Mouse (Mus musculus) G1E-ER4 (cell line): ENCODE measurements at regions not wholly inside any gene's neighbourhood (a gene's known extent, or its start where the extent isn't known, plus 50 kb on each side); places are given as distances from the start of the nearest gene placed in this dataset.

Source experiments
- GATA1 ChIP-seq: IDR thresholded peaks from one replicate; pipeline ENCODE4 v1.8.0; 2012; ENCODE audit warnings: low read length, inconsistent platforms

GRCm38 (mm10) chr14:86463388-86463787 is 677.6 kb downstream of the Diaph3 start:
- no peak for TF ChIP-seq GATA1

DNA sequence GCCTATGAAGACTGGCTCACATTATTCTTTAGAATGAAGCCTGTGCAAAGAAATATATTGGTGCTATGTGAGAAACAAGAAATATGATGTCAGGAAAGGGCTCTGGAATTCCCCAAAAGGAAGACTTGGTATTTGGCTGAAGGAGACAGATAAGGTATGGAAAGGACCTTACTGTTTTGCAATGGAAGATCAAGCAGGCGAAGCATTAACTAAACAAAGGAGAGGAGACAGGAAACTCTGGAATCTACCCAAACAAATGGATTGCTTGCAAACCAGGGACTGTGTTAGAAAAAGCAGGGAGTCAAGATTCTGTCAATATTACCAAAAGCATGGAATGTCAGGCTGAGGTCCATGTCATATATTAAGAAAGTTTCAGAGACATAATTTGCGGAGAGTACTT is 687.9 kb downstream of the Diaph3 start:
- TF ChIP-seq GATA1: no peak

- TF ChIP-seq GATA1: no peak
Measured at GRCm38 (mm10) chr14:86450616-86451015, 690.4 kb downstream of the Diaph3 start.

GRCm38 (mm10) chr14:86445139-86445538 is 695.9 kb downstream of the Diaph3 start:
- TF ChIP-seq GATA1: no peak

- no peak for TF ChIP-seq GATA1
Measured at GRCm38 (mm10) chr14:86443921-86444835, 696.9 kb downstream of the Diaph3 start.

DNA sequence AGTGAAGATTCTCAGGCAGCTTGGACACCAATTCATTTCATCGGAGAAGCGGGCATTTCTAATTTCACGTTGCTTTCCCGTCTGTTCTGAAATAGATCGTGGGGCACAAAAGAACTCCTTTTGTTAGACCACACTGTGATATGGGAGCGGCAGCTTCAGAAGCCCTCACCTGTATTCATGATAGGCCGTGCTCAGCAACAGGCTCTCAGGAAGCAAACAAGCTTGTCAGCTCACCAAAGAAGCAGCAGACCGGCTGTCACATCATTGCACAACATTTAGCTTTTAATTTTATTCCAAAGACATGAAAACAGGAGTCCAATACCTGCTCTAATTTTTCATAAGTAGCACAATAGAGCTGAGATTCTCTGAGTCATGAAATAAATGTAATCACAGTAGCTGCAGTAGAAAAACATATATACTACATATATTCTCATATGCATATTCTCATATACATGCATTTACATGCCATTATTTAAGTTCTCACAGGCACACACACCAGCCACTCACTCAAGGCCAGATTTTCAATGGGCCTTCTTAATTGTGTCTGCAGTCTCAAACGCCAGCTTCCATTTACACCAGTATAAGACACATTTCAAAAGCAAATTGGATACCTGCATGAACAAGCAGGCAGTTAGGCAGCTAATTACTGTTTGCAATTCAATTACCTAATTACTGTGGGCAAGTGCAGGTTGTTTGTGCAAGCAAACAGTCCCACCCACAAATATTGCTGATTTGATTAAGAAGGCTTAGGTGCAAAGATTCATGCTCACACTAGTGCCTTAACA is 698.9 kb downstream of the Diaph3 start:
- TF ChIP-seq GATA1: no peak

DNA sequence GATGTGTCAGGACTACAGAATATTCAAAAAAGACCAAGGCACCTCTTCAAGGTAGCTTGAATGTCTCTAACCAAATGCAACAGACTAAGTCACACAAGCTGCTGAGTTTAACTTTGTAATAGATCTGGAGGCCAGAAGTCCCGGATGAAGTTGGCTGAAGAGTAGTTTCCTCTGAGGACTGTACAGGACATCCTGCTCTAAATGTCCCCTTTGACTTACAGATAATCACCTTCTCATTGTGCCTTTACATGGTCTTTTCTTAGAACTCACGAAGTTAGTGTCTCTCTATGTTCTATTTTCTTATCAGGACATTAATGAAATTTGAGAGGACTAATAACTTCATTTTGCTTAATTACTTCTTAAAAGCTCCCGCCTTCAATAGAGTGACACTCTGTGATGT is 703.7 kb downstream of the Diaph3 start:
- no peak for TF ChIP-seq GATA1

DNA sequence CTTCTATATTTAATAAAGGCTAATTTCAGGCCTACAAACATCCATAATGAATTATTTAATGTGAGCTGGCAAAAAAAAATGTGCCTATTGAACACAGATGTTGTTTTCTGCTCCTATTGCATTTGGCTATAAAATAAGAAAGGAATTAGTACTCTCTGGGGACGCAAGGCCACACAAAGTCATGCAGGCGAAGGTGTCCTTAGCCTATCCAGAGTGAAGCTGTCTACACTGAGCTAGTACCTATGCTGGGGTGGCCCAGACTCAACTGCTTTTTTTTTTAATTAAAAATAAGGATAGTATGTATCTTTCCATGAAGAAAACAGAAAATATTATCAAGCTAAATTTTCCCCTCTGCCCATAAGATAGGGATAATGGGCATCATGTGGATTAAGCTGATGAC is 705.7 kb downstream of the Diaph3 start:
- TF ChIP-seq GATA1: no peak

- no peak for TF ChIP-seq GATA1
Measured at GRCm38 (mm10) chr14:86431215-86431816, 709.7 kb downstream of the Diaph3 start.

- TF ChIP-seq GATA1: no peak
Measured at GRCm38 (mm10) chr14:86421881-86422280, 719.2 kb downstream of the Diaph3 start.

DNA sequence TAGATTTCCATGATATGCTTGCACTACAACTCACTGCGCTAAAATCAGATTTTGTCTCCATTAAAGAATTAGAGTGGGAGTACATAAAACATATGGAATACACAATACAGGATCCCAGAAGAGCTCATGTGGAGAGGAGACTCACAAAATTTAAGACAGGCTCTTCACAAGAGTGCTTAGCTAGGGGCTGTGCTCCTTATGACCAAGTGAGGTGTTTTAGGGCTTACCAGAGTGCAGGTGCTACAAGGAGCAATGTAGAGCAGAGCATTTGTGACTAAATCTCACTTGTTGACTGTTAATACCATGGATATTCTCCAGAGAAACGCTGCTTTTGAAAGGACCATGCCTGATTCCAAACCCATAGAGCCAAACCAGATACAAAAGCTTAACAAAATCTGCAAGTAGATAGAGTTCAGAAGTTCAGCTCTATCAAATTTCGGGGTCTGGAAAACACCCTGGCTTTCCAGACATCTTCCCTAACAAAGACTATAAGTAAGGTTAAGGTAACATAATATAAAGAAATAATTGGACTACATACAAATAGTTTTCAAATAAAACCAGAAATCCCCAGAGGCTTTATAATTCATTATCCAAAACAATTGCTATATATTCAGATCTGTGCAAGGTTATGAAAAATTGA is 721.0 kb downstream of the Diaph3 start:
- no peak for TF ChIP-seq GATA1

DNA sequence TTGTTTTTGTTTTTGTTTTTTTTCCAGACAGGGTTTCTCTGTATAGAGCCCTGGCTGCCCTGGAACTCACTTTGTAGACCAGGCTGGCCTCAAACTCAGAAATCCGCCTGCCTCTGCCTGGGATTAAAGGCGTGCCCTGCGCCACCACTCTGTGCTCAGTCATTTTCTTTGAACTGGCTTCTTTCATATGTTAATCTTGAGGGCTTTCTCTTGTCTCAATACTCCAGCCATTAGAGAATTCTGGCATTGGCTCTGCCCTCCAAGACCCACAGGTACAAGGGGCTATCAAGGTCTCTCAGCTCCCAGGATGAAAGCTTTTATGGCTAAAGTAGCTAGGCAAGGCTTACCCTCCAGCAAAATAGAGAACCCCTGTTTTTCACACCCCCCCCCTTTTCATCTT is 744.2 kb downstream of the Diaph3 start:
- no peak for TF ChIP-seq GATA1

GRCm38 (mm10) chr14:86395951-86396361 is 745.1 kb downstream of the Diaph3 start:
- TF ChIP-seq GATA1: no peak

- no peak for TF ChIP-seq GATA1
Measured at GRCm38 (mm10) chr14:86395531-86395930, 745.5 kb downstream of the Diaph3 start.

DNA sequence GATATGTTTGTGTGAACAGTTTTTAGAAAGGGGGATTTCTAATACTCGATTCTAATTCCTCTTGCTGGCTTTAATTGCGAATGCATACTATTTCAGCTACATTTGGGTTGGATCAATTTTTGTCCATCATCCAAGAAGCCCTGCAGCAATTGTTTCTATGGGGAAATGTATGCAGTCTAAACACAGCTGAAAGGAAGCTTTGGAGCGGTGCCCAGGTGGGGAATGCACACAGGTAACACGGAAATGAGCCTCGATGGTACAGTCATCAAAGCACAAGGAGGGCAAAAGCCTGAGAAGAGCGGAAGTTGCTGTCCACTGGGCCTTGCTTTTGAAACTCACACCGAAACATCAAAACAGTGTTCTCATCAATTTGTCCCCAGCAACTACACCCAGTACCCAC is 746.0 kb downstream of the Diaph3 start:
- TF ChIP-seq GATA1: no peak

- no peak for TF ChIP-seq GATA1
Measured at GRCm38 (mm10) chr14:86385136-86385535, 755.9 kb downstream of the Diaph3 start.
